In genomic region chr7:35850426-35850825, GRCm38 (mm10) we compare ENCODE assay signal across 18 mouse cellular contexts. TPM values are rescaled to one million over a fixed set of nuclear protein-coding genes. Genes with fewer than 3 reads are reported as not detected.
A peak's percentile ranks its signal among the peaks of the same experiment; 100 is the strongest.
DNase-seq lines count a peak whose midpoint lies in the region; ATAC-seq and TF ChIP-seq lines count a peak whose summit lies in the region.
"Had no signal": no experiment of that assay in that cellular context is flagged by ENCODE, and none has a peak within 500 bp of the region (broad histone marks: within the 10 kb centered on the region; RNA-seq: fewer than 3 reads in every experiment).

No protein-coding gene starts in this region.

- H3K4me2 ChIP-seq in hindbrain, postnatal 0 days (ENCODE audit: low read depth, low read length): no peak overlapping the region
- H3K4me2 ChIP-seq in hindbrain, embryonic 14.5 days (replicated peaks): no peak overlapping the region
- no peak overlapping the region for H3K4me2 ChIP-seq in lung, postnatal 0 days (replicated peaks; ENCODE audit: low read depth, low read length)
- H3K4me2 ChIP-seq: forebrain, embryonic 15.5 days; neural tube, embryonic 13.5 days had no signal

- H3K36me3 ChIP-seq in hindbrain, postnatal 0 days (ENCODE audit: insufficient read depth, low read length): no peaks in the 10 kb centered on the region
- H3K36me3 ChIP-seq in hindbrain, embryonic 14.5 days (replicated peaks; ENCODE audit: control insufficient read depth, insufficient read depth): no peaks in the 10 kb centered on the region
- H3K36me3 ChIP-seq in lung, postnatal 0 days (ENCODE audit: insufficient read depth, low read length): no peaks in the 10 kb centered on the region
- H3K36me3 ChIP-seq: forebrain, embryonic 15.5 days; neural tube, embryonic 13.5 days had no signal

- no peak for TF ChIP-seq EP300 in lung, postnatal 0 days (IDR thresholded peaks at IDR 0.05)

- WGBS in hindbrain, postnatal 0 days: 54% methylated on average over 5 of the region's 5 CpGs
- 79% methylated on average over 5 of the region's 5 CpGs for WGBS in hindbrain, embryonic 14.5 days
- 53% methylated on average over 5 of the region's 5 CpGs for WGBS in lung, postnatal 0 days

- no peaks in the 10 kb centered on the region for H3K4me1 ChIP-seq in hindbrain, postnatal 0 days (ENCODE audit: insufficient read depth, low read length)
- no peaks in the 10 kb centered on the region for H3K4me1 ChIP-seq in hindbrain, embryonic 14.5 days (replicated peaks; ENCODE audit: control insufficient read depth, insufficient read depth, low read length)
- no peaks in the 10 kb centered on the region for H3K4me1 ChIP-seq in lung, postnatal 0 days (ENCODE audit: insufficient read depth, low read depth, low read length)

- H3K27ac ChIP-seq in hindbrain, postnatal 0 days: no peak overlapping the region
- no peak overlapping the region for H3K27ac ChIP-seq in hindbrain, embryonic 14.5 days
- H3K27ac ChIP-seq in lung, postnatal 0 days (ENCODE audit: low read length): no peak overlapping the region
- H3K27ac ChIP-seq: forebrain, embryonic 15.5 days; kidney, postnatal 0 days; neural tube, embryonic 13.5 days had no signal

- no peak overlapping the region for H3K9ac ChIP-seq in hindbrain, postnatal 0 days (replicated peaks; ENCODE audit: low read length)
- H3K9ac ChIP-seq in hindbrain, embryonic 14.5 days: no peak overlapping the region
- H3K9ac ChIP-seq in lung, postnatal 0 days (replicated peaks; ENCODE audit: low read depth): no peak overlapping the region
- H3K9ac ChIP-seq: forebrain, embryonic 15.5 days; liver, postnatal 0 days; neural tube, embryonic 13.5 days had no signal

- H3K4me3 ChIP-seq in hindbrain, postnatal 0 days (ENCODE audit: low read length): no peak overlapping the region
- H3K4me3 ChIP-seq in hindbrain, embryonic 14.5 days (replicated peaks; ENCODE audit: low read length): no peak overlapping the region
- H3K4me3 ChIP-seq in lung, postnatal 0 days (ENCODE audit: low read depth, low read length): no peak overlapping the region
- H3K4me3 ChIP-seq: forebrain, embryonic 15.5 days; neural tube, embryonic 13.5 days had no signal

- ATAC-seq in hindbrain, postnatal 0 days: no peak
- ATAC-seq in hindbrain, embryonic 14.5 days (ENCODE audit: low FRiP score): no peak
- ATAC-seq in lung, postnatal 0 days: no peak; the same call in 1 of the 2 replicates
- ATAC-seq: forebrain, embryonic 15.5 days; hindbrain, embryonic 16.5 days; liver, postnatal 0 days had no signal

- peak; percentile 11 to 13 for DNase-seq in cerebellum, postnatal 10 days
- no peak for DNase-seq in cerebellum, adult 9-10 months
- DNase-seq in hindbrain, postnatal 0 days (ENCODE audit: low spot score): peak; percentile 39
- no peak for DNase-seq in hindbrain, embryonic 14.5 days (ENCODE audit: low spot score)
- peak; percentile 58 for DNase-seq in NIH3T3 (ENCODE audit: low read depth)
- DNase-seq in lung, postnatal 0 days (ENCODE audit: low spot score): peak; percentile 39
- no peak for DNase-seq in spleen, adult 12 weeks (ENCODE audit: low spot score)
- no peak for DNase-seq in adrenal gland, adult 18-20 months (ENCODE audit: low spot score in 2 of 2)
- DNase-seq: adrenal gland, postnatal 10 days; cerebellum, adult 18-20 months; heart, adult 11 months; kidney, adult 11 months; liver; liver, postnatal 0 days had no signal

- no peaks in the 10 kb centered on the region for H3K9me3 ChIP-seq in hindbrain, postnatal 0 days (ENCODE audit: low read length)
- no peaks in the 10 kb centered on the region for H3K9me3 ChIP-seq in hindbrain, embryonic 14.5 days (ENCODE audit: control insufficient read depth, low read length)
- H3K9me3 ChIP-seq in lung, postnatal 0 days (ENCODE audit: low read length): no peaks in the 10 kb centered on the region
- H3K9me3 ChIP-seq: forebrain, embryonic 15.5 days; neural tube, embryonic 13.5 days had no signal

- TF ChIP-seq CTCF in hindbrain, postnatal 0 days (IDR thresholded peaks at IDR 0.05; ENCODE audit: low read depth): no peak
- TF ChIP-seq CTCF in lung, postnatal 0 days (IDR thresholded peaks at IDR 0.05): no peak

- no peaks in the 10 kb centered on the region for H3K27me3 ChIP-seq in hindbrain, postnatal 0 days (ENCODE audit: insufficient read depth, low read length)
- H3K27me3 ChIP-seq in hindbrain, embryonic 14.5 days (ENCODE audit: control insufficient read depth, insufficient read depth, low read length): no peaks in the 10 kb centered on the region
- H3K27me3 ChIP-seq in lung, postnatal 0 days (replicated peaks; ENCODE audit: insufficient read depth, low read length): no peaks in the 10 kb centered on the region
- H3K27me3 ChIP-seq: forebrain, embryonic 15.5 days; neural tube, embryonic 13.5 days had no signal

RNA-seq across cellular contexts. Expression of gene Zfp507, which starts 47.6 kb away (rescaled TPM):
- total RNA-seq in hindbrain, postnatal 0 days (2014; rRNA removed): 21.3 and 22.8 TPM in 2 replicates
- polyA plus RNA-seq in hindbrain, postnatal 0 days (2015; fragmentation: Nextera tagmentation; extraction: Ambion mirVana): 9.9 and 10.4 TPM in 2 replicates
- polyA plus RNA-seq in hindbrain, embryonic 14.5 days (2014; fragmentation: Nextera tagmentation; extraction: Ambion mirVana): 14.0 and 16.0 TPM in 2 replicates
- 6.9 and 10.1 TPM in 2 replicates for polyA plus RNA-seq in lung, postnatal 0 days (2015; fragmentation: Nextera tagmentation; extraction: Ambion mirVana)
- 10 to 100 TPM; 23.5 to 26.6 TPM for total RNA-seq in adrenal gland, adult 18-20 months (2021)

Comparison
In these comparisons a context has a peak if more than half of its experiments do, and no peak if none do; other contexts are left out.
1. DNase-seq: peak in cerebellum, postnatal 10 days (2 of 2), hindbrain, postnatal 0 days (single experiment), NIH3T3 (single experiment) and lung, postnatal 0 days (single experiment); none in cerebellum, adult 9-10 months (single experiment), hindbrain, embryonic 14.5 days (single experiment), spleen, adult 12 weeks (single experiment) and adrenal gland, adult 18-20 months (0 of 2).